14 mouse cellular contexts compared by ENCODE assay signal in genomic region chr3:27118227-27118626, GRCm38 (mm10). TPM values are rescaled to one million over a fixed set of nuclear protein-coding genes. Genes with fewer than 3 reads are reported as not detected.
DNase-seq lines count a peak whose midpoint lies in the region; ATAC-seq and TF ChIP-seq lines count a peak whose summit lies in the region.
"Had no signal": no experiment of that assay in that cellular context is flagged by ENCODE, and none has a peak within 500 bp of the region (broad histone marks: within the 10 kb centered on the region; RNA-seq: fewer than 3 reads in every experiment).

No protein-coding gene starts in this region.

- TF ChIP-seq CTCF in liver, embryonic 14.5 days (IDR thresholded peaks at IDR 0.05; ENCODE audit: low read depth): peak; percentile 28
- 0 out of 2 replicates have a peak, but pooled peaks have one; percentile 4 for TF ChIP-seq CTCF in cortical plate, adult 2 months (IDR thresholded peaks at IDR 0.05; ENCODE audit: extremely low read depth, insufficient read depth, low read length)
- peak; percentile 40 for TF ChIP-seq CTCF in stomach, postnatal 0 days (IDR thresholded peaks at IDR 0.05; ENCODE audit: low read depth)

- WGBS in liver, embryonic 14.5 days (ENCODE audit: insufficient replicate concordance): 52% methylated on average over 4 of the region's 4 CpGs
- 84% methylated on average over 4 of the region's 4 CpGs for WGBS in stomach, postnatal 0 days
- 90% methylated on average over 4 of the region's 4 CpGs for WGBS in hindbrain, embryonic 10.5 days

- TF ChIP-seq EP300 in liver, embryonic 14.5 days (IDR thresholded peaks at IDR 0.05; ENCODE audit: low read depth): no peak
- TF ChIP-seq EP300 in stomach, postnatal 0 days (optimal IDR thresholded peaks at IDR 0.05): no peak

- H3K36me3 ChIP-seq in liver, embryonic 14.5 days (replicated peaks; ENCODE audit: control insufficient read depth, insufficient read depth, low read depth): peaks cover 68% of the 10 kb centered on the region
- H3K36me3 ChIP-seq in stomach, postnatal 0 days (ENCODE audit: control insufficient read depth, insufficient read depth, low read length): peaks cover 2% of the 10 kb centered on the region; the same call in 1 of the 2 replicates
- peaks cover 89% of the 10 kb centered on the region for H3K36me3 ChIP-seq in hindbrain, embryonic 10.5 days
- H3K36me3 ChIP-seq: hindbrain, embryonic 15.5 days had no signal

- no peak for ATAC-seq in liver, embryonic 14.5 days (ENCODE audit: insufficient read depth)
- no peak for ATAC-seq in stomach, postnatal 0 days (ENCODE audit: low FRiP score, low TSS enrichment)
- ATAC-seq in megakaryocyte, adult 5-6 weeks (ENCODE audit: poor library complexity, severe bottlenecking): no peak
- ATAC-seq: forebrain, embryonic 16.5 days; midbrain, embryonic 13.5 days had no signal

- H3K9ac ChIP-seq in liver, embryonic 14.5 days (replicated peaks): no peak overlapping the region
- H3K9ac ChIP-seq in stomach, postnatal 0 days (ENCODE audit: low read length): no peak overlapping the region
- H3K9ac ChIP-seq: heart, embryonic 12.5 days; hindbrain, embryonic 15.5 days; liver, embryonic 13.5 days; midbrain, embryonic 13.5 days had no signal

- DNase-seq in adrenal gland, adult (ENCODE audit: inconsistent age in 2 of 2, low spot score in 1 of 2): peak; percentile 29 to 71
- DNase-seq in adrenal gland, adult 18-20 months (ENCODE audit: low spot score in 2 of 2): no peak
- no peak for DNase-seq in liver, embryonic 14.5 days (ENCODE audit: low read depth in 3 of 3, low spot score in 3 of 3)
- no peak for DNase-seq in liver
- DNase-seq in stomach, postnatal 0 days (ENCODE audit: low spot score): no peak
- DNase-seq in hindbrain, embryonic 10.5 days (ENCODE audit: low spot score): no peak
- DNase-seq: layer of hippocampus, postnatal 36 days; liver, embryonic 13.5 days had no signal

- 0 out of 4 replicates have a peak, but pooled peaks cover 0 to 2% of the 10 kb centered on the region in 2 experiments for H3K4me1 ChIP-seq in liver, embryonic 14.5 days (replicated peaks; ENCODE audit: control insufficient read depth in 2 of 2, insufficient read depth in 2 of 2, low read length in 1 of 2)
- H3K4me1 ChIP-seq in cortical plate, adult 2 months (ENCODE audit: control insufficient read depth, insufficient read depth, low read length): no peaks in the 10 kb centered on the region
- H3K4me1 ChIP-seq in stomach, postnatal 0 days (replicated peaks; ENCODE audit: control insufficient read depth, insufficient read depth): no peaks in the 10 kb centered on the region
- no peaks in the 10 kb centered on the region for H3K4me1 ChIP-seq in hindbrain, embryonic 10.5 days (replicated peaks)
- H3K4me1 ChIP-seq: heart, embryonic 12.5 days; hindbrain, embryonic 15.5 days; midbrain, embryonic 13.5 days had no signal

- H3K4me3 ChIP-seq in liver, embryonic 14.5 days (ENCODE audit: insufficient read depth in 1 of 2, low read depth in 2 of 2, low read length in 2 of 2): no peak overlapping the region
- no peak overlapping the region for H3K4me3 ChIP-seq in cortical plate, adult 2 months (ENCODE audit: insufficient read depth, low read length)
- no peak overlapping the region for H3K4me3 ChIP-seq in stomach, postnatal 0 days (ENCODE audit: low read depth, low read length)
- H3K4me3 ChIP-seq in hindbrain, embryonic 10.5 days: no peak overlapping the region
- H3K4me3 ChIP-seq: heart, embryonic 12.5 days; hindbrain, embryonic 15.5 days; liver, embryonic 13.5 days; midbrain, embryonic 13.5 days had no signal

- no peak overlapping the region for H3K4me2 ChIP-seq in liver, embryonic 14.5 days (ENCODE audit: low read depth)
- no peak overlapping the region for H3K4me2 ChIP-seq in stomach, postnatal 0 days (replicated peaks; ENCODE audit: low read depth)
- H3K4me2 ChIP-seq: heart, embryonic 12.5 days; hindbrain, embryonic 15.5 days; liver, embryonic 13.5 days; midbrain, embryonic 13.5 days had no signal

- no peak for TF ChIP-seq POLR2A in cortical plate, adult 2 months (IDR thresholded peaks at IDR 0.05; ENCODE audit: extremely low read depth, insufficient read depth, low read length)

- H3K27ac ChIP-seq in liver, embryonic 14.5 days: no peak overlapping the region
- no peak overlapping the region for H3K27ac ChIP-seq in cortical plate, adult 2 months (ENCODE audit: insufficient read depth, low read length)
- no peak overlapping the region for H3K27ac ChIP-seq in stomach, postnatal 0 days (replicated peaks)
- H3K27ac ChIP-seq in hindbrain, embryonic 10.5 days: no peak overlapping the region
- H3K27ac ChIP-seq: hindbrain, embryonic 15.5 days; liver, embryonic 13.5 days; midbrain, embryonic 13.5 days had no signal

- H3K27me3 ChIP-seq in liver, embryonic 14.5 days (ENCODE audit: control insufficient read depth, insufficient read depth, low read length): no peaks in the 10 kb centered on the region
- H3K27me3 ChIP-seq in stomach, postnatal 0 days (ENCODE audit: control insufficient read depth, insufficient read depth, low read length): no peaks in the 10 kb centered on the region
- H3K27me3 ChIP-seq in hindbrain, embryonic 10.5 days (ENCODE audit: insufficient read depth, poor library complexity, severe bottlenecking): no peaks in the 10 kb centered on the region
- H3K27me3 ChIP-seq: heart, embryonic 12.5 days; hindbrain, embryonic 15.5 days; liver, embryonic 13.5 days; midbrain, embryonic 13.5 days had no signal

- no peaks in the 10 kb centered on the region for H3K9me3 ChIP-seq in liver, embryonic 14.5 days (ENCODE audit: control insufficient read depth, low read length)
- no peaks in the 10 kb centered on the region for H3K9me3 ChIP-seq in stomach, postnatal 0 days (ENCODE audit: control insufficient read depth, low read length)
- H3K9me3 ChIP-seq in hindbrain, embryonic 10.5 days: no peaks in the 10 kb centered on the region
- H3K9me3 ChIP-seq: heart, embryonic 12.5 days; hindbrain, embryonic 15.5 days; liver, embryonic 13.5 days; midbrain, embryonic 13.5 days had no signal

RNA-seq across cellular contexts. Expression of gene Ect2, which starts 35.5 kb away (rescaled TPM):
- 1 to 10 TPM; 1.7 to 2.5 TPM for total RNA-seq in adrenal gland, adult 18-20 months (2021)
- polyA plus RNA-seq in liver, embryonic 14.5 days (2012; rRNA removed): 12.8 and 15.9 TPM in 2 replicates
- 37.2 and 41.1 TPM in 2 replicates for polyA plus RNA-seq in liver, embryonic 14.5 days (2014; fragmentation: Nextera tagmentation; extraction: Ambion mirVana)
- 0.66 and 0.71 TPM in 2 replicates for polyA plus RNA-seq in cortical plate, adult 2 months (2012; rRNA removed)
- 7.8 and 8.6 TPM in 2 replicates for polyA plus RNA-seq in stomach, postnatal 0 days (2015; fragmentation: Nextera tagmentation; extraction: Ambion mirVana)
- 57.2 and 60.8 TPM in 2 replicates for total RNA-seq in megakaryocyte, adult 5-6 weeks (2015)
- total RNA-seq in megakaryocyte, adult 5-6 weeks (2017): 62.2 and 65.7 TPM in 2 replicates
- 65.4 and 91.8 TPM in 2 replicates for polyA plus RNA-seq in hindbrain, embryonic 10.5 days (2016; fragmentation: Nextera tagmentation; extraction: Ambion mirVana)

Comparison
In these comparisons a context has a peak if more than half of its experiments do, and no peak if none do; other contexts are left out.
1. DNase-seq: peak in adrenal gland, adult (2 of 2); none in adrenal gland, adult 18-20 months (0 of 2), liver, embryonic 14.5 days (0 of 3), liver (single experiment), stomach, postnatal 0 days (single experiment) and hindbrain, embryonic 10.5 days (single experiment).
2. Peak in every context shown above with its lines, with median percentiles within 50 percentile points of each other: CTCF ChIP-seq.